Mouse (Mus musculus): ENCODE results near the gene Auts2. TPM values are rescaled to one million over a fixed set of nuclear protein-coding genes. Genes with fewer than 3 reads are reported as not detected.

Gene Auts2
- polyA plus RNA-seq, 2 experiments = 38.3 to 50.8 TPM

- no peaks in the 10 kb centered on the region for H3K36me3 ChIP-seq (ENCODE audit: control insufficient read depth, insufficient read depth, low read length)
- no peaks in the 10 kb centered on the region for H3K9me3 ChIP-seq (ENCODE audit: control insufficient read depth, low read length)
- H3K4me2 ChIP-seq (replicated peaks; ENCODE audit: low read depth, low read length, severe bottlenecking) = no peak overlapping the region
- 38% methylated on average over 1 of the region's 1 CpGs for WGBS
- no peak overlapping the region for H3K4me3 ChIP-seq (replicated peaks; ENCODE audit: low read length)
- DNase-seq (ENCODE audit: low spot score) = no peak
- H3K9ac ChIP-seq (ENCODE audit: low read depth, low read length, severe bottlenecking) = no peak overlapping the region
- no peak for TF ChIP-seq POLR2A (IDR thresholded peaks at IDR 0.05; ENCODE audit: borderline replicate concordance, extremely low read depth, insufficient read depth, insufficient read length)
- no peak for ATAC-seq (ENCODE audit: low FRiP score, low read depth)
- no peaks in the 10 kb centered on the region for H3K27me3 ChIP-seq (ENCODE audit: control insufficient read depth, insufficient read depth, low read length)
- no peak overlapping the region for H3K27ac ChIP-seq (replicated peaks; ENCODE audit: low read depth, low read length)
- peaks cover 29% of the 10 kb centered on the region for H3K4me1 ChIP-seq (ENCODE audit: control insufficient read depth, insufficient read depth, low read length)
Measured at GRCm38 (mm10) chr5:131990532-131990931, 552.6 kb downstream of the Auts2 start.

GRCm38 (mm10) chr5:131981451-131981850 lies 561.7 kb downstream of the Auts2 start:
- no peak for TF ChIP-seq POLR2A (IDR thresholded peaks at IDR 0.05; ENCODE audit: borderline replicate concordance, extremely low read depth, insufficient read depth, insufficient read length)
- 75% methylated on average over 3 of the region's 3 CpGs for WGBS

GRCm38 (mm10) chr5:131978939-131979338 lies 564.2 kb downstream of the Auts2 start:
- WGBS = 29% methylated on average over 9 of the region's 9 CpGs

More at GRCm38 (mm10) chr5:131981451-131981850, 561.7 kb downstream of the Auts2 start:
- DNase-seq (ENCODE audit: low spot score) = no peak
- ATAC-seq (ENCODE audit: low FRiP score, low read depth) = no peak
- H3K27ac ChIP-seq (replicated peaks; ENCODE audit: low read depth, low read length) = no peak overlapping the region
- no peak overlapping the region for H3K9ac ChIP-seq (ENCODE audit: low read depth, low read length, severe bottlenecking)
- H3K27me3 ChIP-seq (ENCODE audit: control insufficient read depth, insufficient read depth, low read length) = no peaks in the 10 kb centered on the region
- H3K9me3 ChIP-seq (ENCODE audit: control insufficient read depth, low read length) = no peaks in the 10 kb centered on the region
- H3K36me3 ChIP-seq (ENCODE audit: control insufficient read depth, insufficient read depth, low read length) = no peaks in the 10 kb centered on the region
- H3K4me3 ChIP-seq (replicated peaks; ENCODE audit: low read length) = no peak overlapping the region
- H3K4me2 ChIP-seq (replicated peaks; ENCODE audit: low read depth, low read length, severe bottlenecking) = no peak overlapping the region
- peaks cover 6% of the 10 kb centered on the region for H3K4me1 ChIP-seq (ENCODE audit: control insufficient read depth, insufficient read depth, low read length)

GRCm38 (mm10) chr5:131977497-131977896 lies 565.6 kb downstream of the Auts2 start:
- no peak for TF ChIP-seq POLR2A (IDR thresholded peaks at IDR 0.05; ENCODE audit: borderline replicate concordance, extremely low read depth, insufficient read depth, insufficient read length)
- H3K36me3 ChIP-seq (ENCODE audit: control insufficient read depth, insufficient read depth, low read length) = no peaks in the 10 kb centered on the region
- no peaks in the 10 kb centered on the region for H3K27me3 ChIP-seq (ENCODE audit: control insufficient read depth, insufficient read depth, low read length)
- H3K4me2 ChIP-seq (replicated peaks; ENCODE audit: low read depth, low read length, severe bottlenecking) = no peak overlapping the region
- 63% methylated on average over 3 of the region's 3 CpGs for WGBS
- no peak for ATAC-seq (ENCODE audit: low FRiP score, low read depth)
- H3K9me3 ChIP-seq (ENCODE audit: control insufficient read depth, low read length) = no peaks in the 10 kb centered on the region
- no peak overlapping the region for H3K9ac ChIP-seq (ENCODE audit: low read depth, low read length, severe bottlenecking)
- peaks cover 6% of the 10 kb centered on the region for H3K4me1 ChIP-seq (ENCODE audit: control insufficient read depth, insufficient read depth, low read length)
- H3K27ac ChIP-seq (replicated peaks; ENCODE audit: low read depth, low read length) = no peak overlapping the region
- no peak for DNase-seq (ENCODE audit: low spot score)
- no peak overlapping the region for H3K4me3 ChIP-seq (replicated peaks; ENCODE audit: low read length)

More at GRCm38 (mm10) chr5:131978939-131979338, 564.2 kb downstream of the Auts2 start:
- DNase-seq (ENCODE audit: low spot score) (no peak), ATAC-seq (ENCODE audit: low FRiP score, low read depth) (no peak)
- Histone ChIP-seq H3K4me1 (ENCODE audit: control insufficient read depth, insufficient read depth, low read length) (peaks cover 6% of the 10 kb centered on the region), H3K9me3 (ENCODE audit: control insufficient read depth, low read length) (no peaks in the 10 kb centered on the region), H3K36me3 (ENCODE audit: control insufficient read depth, insufficient read depth, low read length) (no peaks in the 10 kb centered on the region), H3K4me2 (replicated peaks; ENCODE audit: low read depth, low read length, severe bottlenecking) (no peak overlapping the region), H3K4me3 (replicated peaks; ENCODE audit: low read length) (no peak overlapping the region), H3K27me3 (ENCODE audit: control insufficient read depth, insufficient read depth, low read length) (no peaks in the 10 kb centered on the region), H3K27ac (replicated peaks; ENCODE audit: low read depth, low read length) (no peak overlapping the region), H3K9ac (ENCODE audit: low read depth, low read length, severe bottlenecking) (no peak overlapping the region)
- no peak for TF ChIP-seq POLR2A (IDR thresholded peaks at IDR 0.05; ENCODE audit: borderline replicate concordance, extremely low read depth, insufficient read depth, insufficient read length)

GRCm38 (mm10) chr5:131971901-131972300 lies 571.2 kb downstream of the Auts2 start:
- no peak for DNase-seq (ENCODE audit: low spot score)
- Histone ChIP-seq H3K4me1 (ENCODE audit: control insufficient read depth, insufficient read depth, low read length) (no peaks in the 10 kb centered on the region), H3K4me3 (replicated peaks; ENCODE audit: low read length) (no peak overlapping the region), H3K9ac (ENCODE audit: low read depth, low read length, severe bottlenecking) (no peak overlapping the region), H3K36me3 (ENCODE audit: control insufficient read depth, insufficient read depth, low read length) (no peaks in the 10 kb centered on the region), H3K27me3 (ENCODE audit: control insufficient read depth, insufficient read depth, low read length) (no peaks in the 10 kb centered on the region), H3K4me2 (replicated peaks; ENCODE audit: low read depth, low read length, severe bottlenecking) (no peak overlapping the region), H3K27ac (replicated peaks; ENCODE audit: low read depth, low read length) (no peak overlapping the region), H3K9me3 (ENCODE audit: control insufficient read depth, low read length) (no peaks in the 10 kb centered on the region)
- ATAC-seq (ENCODE audit: low FRiP score, low read depth) = no peak
- TF ChIP-seq POLR2A (IDR thresholded peaks at IDR 0.05; ENCODE audit: borderline replicate concordance, extremely low read depth, insufficient read depth, insufficient read length) = no peak
- WGBS = 92% methylated on average over 2 of the region's 2 CpGs

- no peak overlapping the region for H3K4me2 ChIP-seq (replicated peaks; ENCODE audit: low read depth, low read length, severe bottlenecking)
- H3K9me3 ChIP-seq (ENCODE audit: control insufficient read depth, low read length) = no peaks in the 10 kb centered on the region
- no peak overlapping the region for H3K9ac ChIP-seq (ENCODE audit: low read depth, low read length, severe bottlenecking)
- H3K36me3 ChIP-seq (ENCODE audit: control insufficient read depth, insufficient read depth, low read length) = no peaks in the 10 kb centered on the region; the same call in 1 of the 2 replicates
- 92% methylated on average over 6 of the region's 6 CpGs for WGBS
- no peaks in the 10 kb centered on the region for H3K4me1 ChIP-seq (ENCODE audit: control insufficient read depth, insufficient read depth, low read length)
- ATAC-seq (ENCODE audit: low FRiP score, low read depth) = no peak
- H3K27me3 ChIP-seq (ENCODE audit: control insufficient read depth, insufficient read depth, low read length) = no peaks in the 10 kb centered on the region
- no peak for TF ChIP-seq POLR2A (IDR thresholded peaks at IDR 0.05; ENCODE audit: borderline replicate concordance, extremely low read depth, insufficient read depth, insufficient read length)
- no peak for DNase-seq (ENCODE audit: low spot score)
- H3K27ac ChIP-seq (replicated peaks; ENCODE audit: low read depth, low read length) = no peak overlapping the region
- no peak overlapping the region for H3K4me3 ChIP-seq (replicated peaks; ENCODE audit: low read length)
Measured at GRCm38 (mm10) chr5:131965499-131965898, 577.6 kb downstream of the Auts2 start.

Data from limb, embryonic 14.5 days (tissue).